In genomic region chr1:136730638-136731037, GRCm38 (mm10) we compare ENCODE assay signal across 21 mouse cellular contexts.
DNase-seq lines count a peak whose midpoint lies in the region; ATAC-seq lines count a peak whose summit lies in the region.
"Had no signal": no experiment of that assay in that cellular context is flagged by ENCODE, and none has a peak within 500 bp of the region (broad histone marks: within the 10 kb centered on the region; RNA-seq: fewer than 3 reads in every experiment).

No protein-coding gene starts in this region.

- H3K27ac ChIP-seq in limb, embryonic 13.5 days, result peak overlapping the region; percentile 17; the same call in 1 of the 2 replicates
- H3K27ac ChIP-seq in limb, embryonic 10.5 days, result no peak overlapping the region
- H3K27ac ChIP-seq: embryonic facial prominence, embryonic 12.5 days; heart, adult 2 months; liver, embryonic 12.5 days; midbrain, embryonic 15.5 days had no signal

- WGBS in limb, embryonic 13.5 days, result 43% methylated on average over 11 of the region's 11 CpGs
- 43% methylated on average over 11 of the region's 11 CpGs for WGBS in limb, embryonic 10.5 days

- no peak overlapping the region for H3K9ac ChIP-seq in limb, embryonic 13.5 days
- H3K9ac ChIP-seq: embryonic facial prominence, embryonic 12.5 days; liver, embryonic 12.5 days; lung, embryonic 14.5 days; midbrain, embryonic 15.5 days had no signal

- H3K4me2 ChIP-seq in limb, embryonic 13.5 days (replicated peaks), result no peak overlapping the region
- H3K4me2 ChIP-seq: embryonic facial prominence, embryonic 12.5 days; liver, embryonic 12.5 days; lung, embryonic 14.5 days; midbrain, embryonic 15.5 days had no signal

- H3K27me3 ChIP-seq in limb, embryonic 13.5 days, result no peaks in the 10 kb centered on the region
- H3K27me3 ChIP-seq in limb, embryonic 10.5 days (ENCODE audit: low read depth, poor library complexity, severe bottlenecking), result peaks cover 17% of the 10 kb centered on the region
- H3K27me3 ChIP-seq: embryonic facial prominence, embryonic 12.5 days; liver, embryonic 12.5 days; midbrain, embryonic 15.5 days had no signal

- H3K4me1 ChIP-seq in limb, embryonic 13.5 days, result peaks cover 29% of the 10 kb centered on the region
- H3K4me1 ChIP-seq in limb, embryonic 10.5 days, result peaks cover 6% of the 10 kb centered on the region; the same call in 1 of the 2 replicates
- H3K4me1 ChIP-seq: embryonic facial prominence, embryonic 12.5 days; liver, embryonic 12.5 days had no signal

- DNase-seq in limb, embryonic 10.5 days (ENCODE audit: low spot score), result no peak
- peak; percentile 48 to 60 for DNase-seq in frontal cortex, adult 2 months (ENCODE audit: extremely low spot score in 1 of 2, low spot score in 1 of 2)
- DNase-seq in right cerebral cortex, postnatal 25 days, result peak; percentile 45
- peak; percentile 63 to 82 for DNase-seq in thymus, postnatal 36 days
- no peak for DNase-seq in layer of hippocampus, postnatal 36 days
- no peak for DNase-seq in kidney, postnatal 25 days
- DNase-seq: cerebellum, adult 2 months; gastrocnemius, postnatal 14 days; kidney, adult 2 months; kidney, postnatal 36 days; layer of hippocampus, adult 9-11 months; lung, embryonic 14.5 days; retina, postnatal 1 day had no signal

- no peak overlapping the region for H3K4me3 ChIP-seq in limb, embryonic 13.5 days
- H3K4me3 ChIP-seq in limb, embryonic 10.5 days, result no peak overlapping the region
- H3K4me3 ChIP-seq: embryonic facial prominence, embryonic 12.5 days; heart, adult 2 months; liver, embryonic 12.5 days; midbrain, embryonic 15.5 days had no signal

- no peak for ATAC-seq in limb, embryonic 13.5 days (ENCODE audit: low FRiP score, low read depth)
- ATAC-seq: CD4-positive, CD25-positive, alpha-beta regulatory T cell, adult 4 months; forebrain, embryonic 16.5 days; hindbrain, embryonic 16.5 days; liver, embryonic 12.5 days; midbrain, embryonic 15.5 days had no signal

- no peaks in the 10 kb centered on the region for H3K36me3 ChIP-seq in limb, embryonic 13.5 days
- H3K36me3 ChIP-seq in limb, embryonic 10.5 days, result no peaks in the 10 kb centered on the region
- H3K36me3 ChIP-seq: embryonic facial prominence, embryonic 12.5 days; liver, embryonic 12.5 days; midbrain, embryonic 15.5 days had no signal

- H3K9me3 ChIP-seq in limb, embryonic 13.5 days, result no peaks in the 10 kb centered on the region
- no peaks in the 10 kb centered on the region for H3K9me3 ChIP-seq in limb, embryonic 10.5 days (replicated peaks)
- H3K9me3 ChIP-seq: embryonic facial prominence, embryonic 12.5 days; liver, embryonic 12.5 days; midbrain, embryonic 15.5 days had no signal

Comparison
In these comparisons a context has a peak if more than half of its experiments do, and no peak if none do; other contexts are left out.
1. DNase-seq: peak in frontal cortex, adult 2 months (2 of 2), right cerebral cortex, postnatal 25 days (single experiment) and thymus, postnatal 36 days (2 of 2); none in limb, embryonic 10.5 days (single experiment), layer of hippocampus, postnatal 36 days (0 of 2) and kidney, postnatal 25 days (0 of 2).